Mouse (Mus musculus) embryonic fibroblast, embryonic 13.5 days (primary cell): ENCODE measurements around the gene Ccl20.

Experiments
- CTCF ChIP-seq: IDR thresholded peaks from 2 replicates; pipeline ENCODE4 v1.5.1; 2011; ENCODE audit warnings: mild to moderate bottlenecking, control low read depth, low read length, moderate library complexity, borderline replicate concordance; ENCODE audit not compliant: insufficient read depth
- POLR2A ChIP-seq: IDR thresholded peaks from 2 replicates; pipeline ENCODE4 v1.6.1; 2011; ENCODE audit warnings: low read depth, mild to moderate bottlenecking, control low read depth, low read length, moderate library complexity

DNA sequence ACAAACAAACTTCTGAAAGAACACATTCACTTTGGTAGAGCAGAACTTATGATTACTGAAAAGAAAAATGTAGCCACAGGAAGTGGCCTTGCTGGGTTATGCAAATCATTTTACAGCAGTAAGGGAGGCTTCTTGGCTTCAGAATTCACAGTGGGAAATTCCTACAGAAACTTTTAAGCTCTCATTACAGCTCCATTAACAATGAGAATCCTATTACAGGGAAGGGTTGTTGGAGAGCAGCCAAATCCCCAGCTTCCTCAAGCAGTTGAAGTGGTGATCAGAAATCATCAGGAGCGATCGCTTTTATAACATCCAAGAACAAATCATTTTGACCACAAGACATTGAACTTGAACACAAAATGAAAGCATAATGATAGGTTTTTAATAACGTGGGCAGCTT is 14.7 kb upstream of the Ccl20 start:
- no peak for TF ChIP-seq POLR2A
- TF ChIP-seq CTCF = no peak
